Mouse (Mus musculus): ENCODE data around the gene Sult1e1.

- TF ChIP-seq POLR2A (IDR thresholded peaks at IDR 0.05; ENCODE audit: extremely low read depth, insufficient read depth, low read length) (no peak), CTCF (IDR thresholded peaks at IDR 0.05; ENCODE audit: extremely low read depth, insufficient read depth, low read length) (no peak)
Measured at GRCm38 (mm10) chr5:87572781-87573180, 18.6 kb downstream of the Sult1e1 start.
